Mouse (Mus musculus) layer of hippocampus, postnatal 14 days (tissue): ENCODE data around the gene Gm6812. TPM values are rescaled to one million over a fixed set of nuclear protein-coding genes. Genes with fewer than 3 reads are reported as not detected.
"Not testable (repeated sequence)": the region's sequence is repeated elsewhere in the genome, so short reads cannot be mapped to it uniquely, and the experiment has no call there.

Source experiments
- DNase-seq, 2 experiments: peaks; one replicate each; pipeline ENCODE4 v3.0.0; 2021 to 2022; ENCODE audit warnings: low spot score in 2 of 2, mixed read lengths in 1 of 2
- long read RNA-seq, 2 experiments: library from polyadenylated mRNA; stranded (forward); transcript quantifications; one replicate each; pipeline ENCODE4 v2.0.0; 2021
- total RNA-seq, 2 experiments: library from RNA; stranded (reverse); gene quantifications; 2 replicates each; pipeline ENCODE4 v1.2.3; 2021

The Gm6812 gene
- total RNA-seq: not detected
- long read RNA-seq, experiment 1: 0 reads
- long read RNA-seq, experiment 2: 0 reads

GRCm38 (mm10) chrX:68892953-68893352 lies at the start of gene Gm6812:
Gene Gm6812, minus strand, starts transcription at chrX:68893053.
- not testable (repeated sequence) for DNase-seq

DNA sequence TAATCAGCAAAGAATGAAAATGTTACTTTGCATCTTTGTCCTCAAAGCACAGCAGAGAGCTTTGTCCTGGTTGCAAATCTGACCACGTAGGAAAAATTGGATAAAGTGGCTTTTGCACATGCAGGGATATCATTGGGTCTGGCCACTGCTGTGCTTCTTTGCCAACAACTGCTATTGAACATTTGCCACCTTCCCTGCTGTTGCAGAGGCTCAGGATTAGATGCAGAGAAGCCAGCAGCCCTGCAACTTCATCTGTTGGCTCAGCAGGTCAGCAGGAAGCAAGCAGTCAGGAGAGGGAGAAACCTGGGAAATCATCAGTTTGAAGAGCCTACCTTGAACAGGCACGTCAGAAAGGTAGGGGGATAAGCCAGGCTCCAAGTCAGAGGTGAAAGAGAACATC lies 27.7 kb downstream of the Gm6812 start:
- DNase-seq: no peak

Other genes starting within 250 kb of the Gm6812 start
- 10 to 100 TPM; 51.2 to 58.6 TPM for gene Fmr1, start 214.5 kb downstream of the Gm6812 start, total RNA-seq
- under 1 TPM in 1 of 2 experiments, not detected in 1; 0.67 TPM for gene Fmr1nb, start 131.2 kb downstream of the Gm6812 start, total RNA-seq
- under 1 TPM; 0.38 to 0.65 TPM for gene Gm14698, start 72.0 kb downstream of the Gm6812 start, total RNA-seq